Mouse (Mus musculus) stomach, postnatal 0 days (tissue): ENCODE measurements around the gene Lgals4. TPM values are rescaled to one million over a fixed set of nuclear protein-coding genes. Genes with fewer than 3 reads are reported as not detected.

Experiments used
- ATAC-seq: fragments of 200-750 bp; cut with Nextera tagmentation; 2 replicates; pipeline ENCODE4 v1.8.0; 2017; ENCODE audit not compliant: low FRiP score, low TSS enrichment
- DNase-seq: peaks from one replicate; pipeline ENCODE4 v3.0.0-alpha.2; 2016; ENCODE audit warnings: low spot score
- H3K27ac ChIP-seq: fragments of 300-500 bp; sonication (generic); replicated peaks from 2 replicates; pipeline ENCODE4 v1.5.1; 2014; ENCODE audit warnings: mild to moderate bottlenecking, control low read depth
- H3K27me3 ChIP-seq: fragments of 300-500 bp; sonication (generic); 2 replicates; pipeline ENCODE4 v1.6.1; 2014; ENCODE audit warnings: low read length; ENCODE audit not compliant: control insufficient read depth, insufficient read depth
- H3K36me3 ChIP-seq: fragments of 300-500 bp; sonication (generic); 2 replicates; pipeline ENCODE4 v1.6.1; 2014; ENCODE audit warnings: low read length, mixed read lengths; ENCODE audit not compliant: control insufficient read depth, insufficient read depth
- H3K4me1 ChIP-seq: fragments of 300-500 bp; sonication (generic); replicated peaks from 2 replicates; pipeline ENCODE4 v1.6.1; 2014; ENCODE audit warnings: antibody characterized with exemption; ENCODE audit not compliant: control insufficient read depth, insufficient read depth
- H3K4me2 ChIP-seq: fragments of 300-500 bp; sonication (generic); replicated peaks from 2 replicates; pipeline ENCODE4 v1.6.1; 2014; ENCODE audit warnings: low read depth, mild to moderate bottlenecking, control low read depth, moderate library complexity
- H3K4me3 ChIP-seq: fragments of 300-500 bp; sonication (generic); 2 replicates; pipeline ENCODE4 v1.5.1; 2014; ENCODE audit warnings: low read depth, low read length, control low read depth
- H3K9ac ChIP-seq: fragments of 300-500 bp; sonication (generic); 2 replicates; pipeline ENCODE4 v1.6.1; 2014; ENCODE audit warnings: mild to moderate bottlenecking, low read length, control low read depth, mixed read lengths
- H3K9me3 ChIP-seq: fragments of 300-500 bp; sonication (generic); 2 replicates; pipeline ENCODE4 v1.6.1; 2016; ENCODE audit warnings: low read length; ENCODE audit not compliant: control insufficient read depth
- CTCF ChIP-seq: IDR thresholded peaks from 2 replicates; pipeline ENCODE4 v1.5.1; 2016; ENCODE audit warnings: antibody characterized with exemption, low read depth, mild to moderate bottlenecking, moderate library complexity
- EP300 ChIP-seq: optimal IDR thresholded peaks from 2 replicates; pipeline ENCODE3; 2016; ENCODE audit warnings: antibody characterized with exemption
- WGBS: fragments of 180-500 bp; shearing (Covaris S2); extraction: QIAGEN DNeasy Blood & Tissue Kit; methylation state at CpG from one replicate; pipeline ENCODE4 v1.1.7; 2014; 5-methylcytosine and 5-hydroxymethylcytosine counted together
- polyA plus RNA-seq: library from polyadenylated mRNA; unstranded; fragments of >200 nt; fragmentation: Nextera tagmentation; extraction: Ambion mirVana; gene quantifications from 2 replicates; pipeline ENCODE4 v1.2.1, GENCODE M21; 2015

The Lgals4 gene
- polyA plus RNA-seq, 1 experiment from 2014 or later, result 489 TPM

DNA sequence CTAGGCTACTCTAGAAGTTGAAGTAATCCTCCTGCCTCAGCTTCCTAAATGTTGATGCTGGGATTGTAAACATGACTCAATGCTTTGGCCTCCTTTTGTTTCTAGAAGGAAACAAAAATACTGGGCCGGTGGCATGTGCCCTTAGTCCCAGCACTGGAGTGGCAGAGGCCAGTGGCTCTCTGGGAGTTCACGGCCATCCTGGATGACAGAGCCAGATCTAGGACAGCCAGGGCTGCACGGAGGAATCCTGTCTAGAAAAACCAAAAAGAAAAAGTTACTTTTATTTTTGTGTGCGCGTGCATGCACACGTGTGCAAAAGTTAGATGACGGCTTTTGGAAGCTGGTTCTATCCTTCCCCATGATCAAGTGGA, 7.3 kb upstream of the Lgals4 start:
- Histone ChIP-seq H3K27ac (peak overlapping the region; percentile 96), H3K36me3 (peaks cover 22% of the 10 kb centered on the region), H3K27me3 (no peaks in the 10 kb centered on the region), H3K4me3 (peak overlapping the region; percentile 50; the same call in 1 of the 2 replicates), H3K9ac (no peak overlapping the region), H3K9me3 (no peaks in the 10 kb centered on the region), H3K4me2 (peak overlapping the region; percentile 54), H3K4me1 (no peaks in the 10 kb centered on the region)
- ATAC-seq (no peak), DNase-seq (peak; percentile 14)
- TF ChIP-seq CTCF (no peak), EP300 (no peak)
- 84% methylated on average over 7 of the region's 7 CpGs for WGBS

DNA sequence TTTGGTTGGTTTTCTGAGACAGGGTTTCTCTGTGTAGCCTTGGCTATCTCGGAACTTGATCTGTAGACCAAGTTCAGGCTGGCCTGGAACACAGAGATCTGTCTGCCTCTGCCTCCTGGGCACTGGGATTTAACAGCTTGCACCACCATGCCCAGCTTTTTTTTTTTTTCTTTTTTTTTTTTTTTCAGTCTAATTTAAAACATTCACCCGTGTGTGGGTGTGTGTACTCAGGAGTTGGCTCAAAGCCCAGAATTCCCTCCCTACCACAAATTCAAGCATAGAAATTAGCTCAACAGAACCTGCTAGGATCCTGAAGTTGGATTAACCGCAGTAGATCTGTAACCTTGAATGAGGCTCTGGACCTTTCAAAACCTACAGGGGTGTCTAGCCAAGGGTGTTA, 6.3 kb upstream of the Lgals4 start:
- WGBS, result 35% methylated on average over 3 of the region's 3 CpGs
- no peak overlapping the region; the same call in 1 of the 2 replicates for H3K4me2 ChIP-seq
- H3K4me1 ChIP-seq, result no peaks in the 10 kb centered on the region
- H3K4me3 ChIP-seq, result no peak overlapping the region
- H3K27ac ChIP-seq, result no peak overlapping the region; the same call in 1 of the 2 replicates
- peak; percentile 47 for DNase-seq
- no peak overlapping the region for H3K9ac ChIP-seq
- ATAC-seq, result no peak
- TF ChIP-seq EP300 (no peak), CTCF (no peak)
- no peaks in the 10 kb centered on the region for H3K27me3 ChIP-seq
- peaks cover 18% of the 10 kb centered on the region; the same call in 1 of the 2 replicates for H3K36me3 ChIP-seq
- H3K9me3 ChIP-seq, result no peaks in the 10 kb centered on the region

DNA sequence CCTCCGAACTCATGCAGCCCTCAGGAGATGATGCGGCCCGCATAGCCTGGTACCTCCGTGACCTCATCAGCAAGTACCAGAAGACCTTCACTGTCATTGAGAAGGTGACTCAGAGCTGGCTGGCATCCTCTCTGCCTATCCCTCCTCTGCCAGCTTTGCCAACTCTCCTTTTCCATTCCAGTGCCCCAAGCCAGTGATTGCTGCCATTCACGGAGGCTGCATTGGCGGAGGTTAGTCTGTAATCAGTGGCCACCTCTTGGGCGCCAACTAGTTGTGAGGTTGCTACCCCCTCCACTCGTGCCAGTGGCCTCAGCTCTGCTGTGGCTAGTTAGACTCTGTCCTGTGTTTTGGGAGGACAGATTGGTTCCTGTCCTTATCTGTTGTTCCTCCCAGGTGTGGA, 3.8 kb upstream of the Lgals4 start:
- 90% methylated on average over 8 of the region's 8 CpGs for WGBS
- peaks cover 12% of the 10 kb centered on the region; the same call in 1 of the 2 replicates for H3K36me3 ChIP-seq
- H3K9me3 ChIP-seq, result no peaks in the 10 kb centered on the region
- no peak overlapping the region for H3K27ac ChIP-seq
- H3K4me2 ChIP-seq, result no peak overlapping the region
- no peaks in the 10 kb centered on the region for H3K27me3 ChIP-seq
- ATAC-seq (no peak), DNase-seq (peak; percentile 13)
- H3K9ac ChIP-seq, result no peak overlapping the region
- TF ChIP-seq EP300 (no peak), CTCF (no peak)
- no peaks in the 10 kb centered on the region for H3K4me1 ChIP-seq
- no peak overlapping the region for H3K4me3 ChIP-seq

DNA sequence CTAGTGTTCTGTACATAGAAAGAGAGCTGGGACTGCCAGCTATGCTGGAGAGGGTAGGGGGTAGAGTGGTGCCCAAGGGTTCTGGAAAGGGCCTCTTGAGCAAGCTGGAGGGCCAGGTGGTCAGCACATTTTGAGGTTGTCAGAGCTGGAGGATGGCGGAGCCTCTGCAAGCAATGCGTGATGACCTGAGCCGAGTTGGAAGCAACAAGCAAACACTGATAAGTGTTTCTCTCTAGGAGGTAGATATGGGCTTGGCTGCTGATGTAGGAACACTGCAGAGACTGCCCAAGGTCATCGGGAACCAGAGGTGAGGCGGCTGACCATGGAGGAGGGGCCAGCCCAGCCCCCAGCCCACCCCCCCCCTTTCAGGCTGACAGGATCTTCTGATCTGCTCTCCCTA, 2.7 kb upstream of the Lgals4 start:
- Histone ChIP-seq H3K27me3 (no peaks in the 10 kb centered on the region), H3K4me2 (no peak overlapping the region), H3K9ac (no peak overlapping the region), H3K36me3 (peaks cover 12% of the 10 kb centered on the region; the same call in 1 of the 2 replicates), H3K9me3 (no peaks in the 10 kb centered on the region), H3K27ac (peak overlapping the region; percentile 65), H3K4me3 (no peak overlapping the region), H3K4me1 (no peaks in the 10 kb centered on the region)
- ATAC-seq (no peak), DNase-seq (no peak)
- 72% methylated on average over 5 of the region's 5 CpGs for WGBS
- TF ChIP-seq CTCF (no peak), EP300 (no peak)

DNA sequence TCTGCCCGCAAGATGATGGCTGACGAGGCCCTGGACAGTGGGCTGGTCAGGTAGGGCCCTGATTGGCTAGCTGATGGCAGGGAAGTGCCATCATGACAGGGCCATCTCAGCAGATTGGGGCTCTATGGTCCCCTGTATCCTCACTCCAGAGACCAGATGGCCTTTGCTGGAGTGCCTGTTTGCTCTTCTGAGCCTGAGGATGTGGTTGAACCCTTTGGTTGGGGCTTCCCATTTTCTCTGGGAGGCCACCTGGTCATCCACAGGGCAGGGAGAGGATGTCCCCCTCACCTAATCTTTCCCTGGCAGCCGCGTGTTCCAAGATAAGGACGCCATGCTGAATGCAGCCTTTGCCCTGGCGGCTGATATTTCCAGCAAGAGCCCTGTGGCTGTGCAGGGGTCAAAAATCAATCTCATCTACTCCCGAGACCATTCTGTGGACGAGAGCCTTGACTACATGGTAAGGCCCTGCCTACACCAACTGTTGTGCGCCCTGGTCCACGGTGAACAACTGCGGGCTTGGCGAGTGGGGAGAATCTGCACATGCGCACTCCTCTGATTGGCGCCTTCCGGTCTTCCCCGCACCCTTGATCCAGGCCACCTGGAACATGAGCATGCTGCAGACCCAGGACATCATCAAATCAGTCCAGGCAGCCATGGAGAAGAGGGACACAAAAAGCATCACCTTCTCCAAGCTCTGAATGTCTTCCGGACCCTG, 2.1 kb upstream of the Lgals4 start:
- no peak for ATAC-seq
- H3K4me2 ChIP-seq, result no peak overlapping the region

DNA sequence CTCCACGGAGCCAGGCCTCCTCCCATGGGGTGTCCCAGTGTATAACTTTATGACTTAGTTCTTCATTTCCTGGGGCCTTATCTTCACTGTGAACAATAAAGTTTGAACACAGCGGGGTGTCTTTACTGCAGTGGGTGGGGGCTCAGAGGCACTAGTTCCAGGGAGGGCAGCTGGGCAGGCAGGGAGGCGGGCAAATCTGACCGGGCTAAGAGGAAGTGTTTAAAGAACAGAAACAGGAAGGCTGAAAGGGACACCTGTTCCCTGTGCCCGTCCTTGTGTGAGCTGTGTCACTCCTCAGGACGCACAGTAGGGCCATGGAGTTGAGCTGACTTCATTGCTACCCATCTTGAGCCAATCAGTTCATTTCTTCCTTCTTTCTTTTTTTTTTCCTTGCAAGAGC, 1.5 kb upstream of the Lgals4 start:
- Histone ChIP-seq H3K27ac (peak overlapping the region; percentile 65), H3K4me3 (no peak overlapping the region), H3K27me3 (no peaks in the 10 kb centered on the region), H3K9me3 (no peaks in the 10 kb centered on the region), H3K9ac (no peak overlapping the region), H3K4me1 (no peaks in the 10 kb centered on the region), H3K4me2 (no peak overlapping the region), H3K36me3 (peaks cover 12% of the 10 kb centered on the region; the same call in 1 of the 2 replicates)
- ATAC-seq (peak; percentile 41), DNase-seq (peak; percentile 71)
- TF ChIP-seq CTCF, result no peak
- TF ChIP-seq EP300, result no peak
- WGBS, result 44% methylated on average over 6 of the region's 6 CpGs

More for the DNA sequence above, 2.1 kb upstream of the Lgals4 start:
- H3K27ac ChIP-seq, result peak overlapping the region; percentile 65
- no peak for TF ChIP-seq EP300
- no peak for TF ChIP-seq CTCF
- H3K4me3 ChIP-seq, result no peak overlapping the region
- no peaks in the 10 kb centered on the region for H3K27me3 ChIP-seq
- 77% methylated on average over 17 of the region's 17 CpGs for WGBS
- H3K36me3 ChIP-seq, result peaks cover 12% of the 10 kb centered on the region; the same call in 1 of the 2 replicates
- H3K9me3 ChIP-seq, result no peaks in the 10 kb centered on the region
- H3K4me1 ChIP-seq, result no peaks in the 10 kb centered on the region
- no peak overlapping the region for H3K9ac ChIP-seq
- DNase-seq, result peak; percentile 16
